Mouse (Mus musculus) kidney, adult 8-10 months (tissue): ENCODE results near the gene Carf.
"Not testable (repeated sequence)": the region's sequence is repeated elsewhere in the genome, so short reads cannot be mapped to it uniquely, and the experiment has no call there.

ENCODE experiments used
- DNase-seq, 2 experiments: peaks; one replicate each; pipeline ENCODE4 v3.0.0; 2022

Gene Carf

GRCm38 (mm10) chr1:60098024-60098781 is at the start of gene Carf, which contains the start of gene Wdr12:
TSS of gene Carf (plus strand) at chr1:60098247.
TSS of gene Wdr12 (minus strand) at chr1:60098645.
- DNase-seq: peak; percentile 95 to 98

- no peak for DNase-seq
Measured at GRCm38 (mm10) chr1:60054659-60055058, 43.4 kb upstream of the Carf start.

- DNase-seq: no peak
Measured at GRCm38 (mm10) chr1:60056310-60056709, 41.7 kb upstream of the Carf start.

- not testable (repeated sequence) for DNase-seq
Measured at GRCm38 (mm10) chr1:60070725-60071124, 27.3 kb upstream of the Carf start.

- DNase-seq: no peak
Measured at GRCm38 (mm10) chr1:60074935-60075334, 23.1 kb upstream of the Carf start.

GRCm38 (mm10) chr1:60075590-60075989 is 22.5 kb upstream of the Carf start:
- DNase-seq: no peak

GRCm38 (mm10) chr1:60076411-60076810 is 21.6 kb upstream of the Carf start:
- DNase-seq: no peak

- no peak for DNase-seq
Measured at GRCm38 (mm10) chr1:60096572-60097276, 1.3 kb upstream of the Carf start.

GRCm38 (mm10) chr1:60097277-60098023 is 597 bp upstream of the Carf start:
- peak; percentile 70 to 71 for DNase-seq

GRCm38 (mm10) chr1:60098839-60099238 is 792 bp downstream of the Carf start:
- peak in 1 of 2 experiments; percentile 2 for DNase-seq

- DNase-seq: no peak
Measured at GRCm38 (mm10) chr1:60104582-60104981, 6.5 kb downstream of the Carf start.

- DNase-seq: no peak
Measured at GRCm38 (mm10) chr1:60117721-60118455, 19.8 kb downstream of the Carf start.

- no peak for DNase-seq
Measured at GRCm38 (mm10) chr1:60137346-60137745, 39.3 kb downstream of the Carf start.

GRCm38 (mm10) chr1:60152700-60153099 is 54.7 kb downstream of the Carf start:
- no peak for DNase-seq

GRCm38 (mm10) chr1:60156651-60157050 is 58.6 kb downstream of the Carf start:
- no peak for DNase-seq

- peak; percentile 32 to 62 for DNase-seq
Measured at GRCm38 (mm10) chr1:60158411-60158810, 60.4 kb downstream of the Carf start.

GRCm38 (mm10) chr1:60163676-60164075 is 65.6 kb downstream of the Carf start:
- no peak for DNase-seq

- no peak for DNase-seq
Measured at GRCm38 (mm10) chr1:60169626-60170025, 71.6 kb downstream of the Carf start.

GRCm38 (mm10) chr1:60170251-60170650 is 72.2 kb downstream of the Carf start:
- no peak for DNase-seq

GRCm38 (mm10) chr1:60173119-60173518 is 75.1 kb downstream of the Carf start:
- no peak for DNase-seq

GRCm38 (mm10) chr1:60177814-60178213 is 79.8 kb downstream of the Carf start:
- DNase-seq: not testable (repeated sequence)

GRCm38 (mm10) chr1:60179376-60179775 is 81.3 kb downstream of the Carf start:
- DNase-seq: peak in 1 of 2 experiments; percentile 7
